Mouse (Mus musculus): Measurements from ENCODE around the gene Tbc1d8.
A peak's percentile ranks its signal among the peaks of the same experiment; 100 is the strongest.

The Tbc1d8 gene

DNA sequence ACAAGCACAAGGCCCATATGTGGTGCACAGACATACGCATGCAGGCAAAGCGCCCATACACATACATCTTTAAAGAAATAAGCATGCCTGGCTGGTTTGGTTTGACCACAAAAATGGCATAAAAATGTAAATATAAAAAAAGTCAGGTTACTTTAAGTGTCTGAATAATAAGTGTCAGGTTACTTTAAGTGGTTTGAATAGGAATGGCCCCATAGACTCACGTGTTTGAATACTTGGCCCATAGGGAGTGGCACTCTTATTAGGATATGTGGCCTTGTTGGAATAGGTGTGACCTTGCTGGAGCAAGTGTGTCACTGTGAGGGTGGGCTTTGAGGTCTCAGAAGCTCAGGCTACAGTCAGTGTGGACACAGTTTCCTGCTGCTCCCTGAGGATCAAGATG lies 83.9 kb downstream of the Tbc1d8 start:
- DNase-seq (ENCODE audit: low read depth, low spot score) = no peak

- DNase-seq (ENCODE audit: low read depth, low spot score) = no peak
These were observed 84.5 kb downstream of the Tbc1d8 start for GRCm38 (mm10) chr1:39394096-39394495.

DNA sequence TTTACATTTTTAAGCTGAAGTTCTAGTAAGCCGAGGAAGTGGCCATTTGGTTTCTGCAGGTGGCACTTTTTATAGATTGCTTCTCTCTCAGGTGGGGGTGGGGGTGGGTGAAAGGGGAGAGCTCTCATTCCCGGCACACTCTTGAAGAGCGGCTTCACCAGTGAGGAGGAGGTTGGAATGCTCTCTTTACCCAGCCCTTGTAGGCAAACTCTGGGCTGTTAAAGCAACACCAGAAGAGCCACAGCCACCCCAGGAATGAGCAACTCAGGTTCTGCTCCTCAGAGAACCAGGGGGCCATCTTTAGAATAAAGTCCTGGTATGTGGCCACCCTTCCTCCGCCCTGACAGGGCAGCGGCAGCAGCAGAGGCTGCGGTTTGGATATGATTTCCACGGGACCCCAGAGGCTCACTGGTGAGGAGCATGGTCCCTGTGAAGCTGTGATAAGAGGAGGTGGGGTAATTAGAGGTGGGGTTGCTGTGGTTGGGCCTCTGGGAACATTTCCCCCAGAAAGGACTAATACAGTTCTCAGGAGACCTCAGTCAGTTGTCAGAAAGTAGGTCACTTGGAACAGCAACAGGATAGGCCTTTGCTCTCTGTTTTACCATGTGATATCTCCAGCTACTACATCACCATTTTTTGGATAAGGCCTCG lies 85.2 kb downstream of the Tbc1d8 start:
- no peak for DNase-seq (ENCODE audit: low read depth, low spot score)

DNA sequence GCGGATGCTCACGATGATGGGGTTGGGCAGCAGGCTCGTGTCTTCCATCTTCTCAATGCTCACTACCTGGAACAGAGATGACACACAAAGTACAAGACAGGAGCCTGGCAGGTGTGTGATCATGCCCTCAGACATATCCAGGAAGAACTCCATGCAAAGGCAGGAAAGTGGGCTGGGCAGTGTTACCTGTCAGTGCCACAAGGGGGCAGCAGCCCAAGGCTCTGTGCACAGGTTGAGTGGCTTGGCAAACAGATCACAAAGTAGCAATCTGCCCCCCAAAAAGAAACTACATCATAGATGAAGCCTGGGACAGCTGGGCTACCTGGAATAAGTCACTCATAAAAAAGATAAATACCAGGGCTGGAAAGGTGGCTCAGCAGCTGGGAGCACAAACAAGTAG lies 86.4 kb downstream of the Tbc1d8 start:
- DNase-seq (ENCODE audit: low read depth, low spot score) = peak; percentile 66

GRCm38 (mm10) chr1:39391652-39392051 lies 86.9 kb downstream of the Tbc1d8 start:
- DNase-seq (ENCODE audit: low read depth, low spot score) = no peak

DNA sequence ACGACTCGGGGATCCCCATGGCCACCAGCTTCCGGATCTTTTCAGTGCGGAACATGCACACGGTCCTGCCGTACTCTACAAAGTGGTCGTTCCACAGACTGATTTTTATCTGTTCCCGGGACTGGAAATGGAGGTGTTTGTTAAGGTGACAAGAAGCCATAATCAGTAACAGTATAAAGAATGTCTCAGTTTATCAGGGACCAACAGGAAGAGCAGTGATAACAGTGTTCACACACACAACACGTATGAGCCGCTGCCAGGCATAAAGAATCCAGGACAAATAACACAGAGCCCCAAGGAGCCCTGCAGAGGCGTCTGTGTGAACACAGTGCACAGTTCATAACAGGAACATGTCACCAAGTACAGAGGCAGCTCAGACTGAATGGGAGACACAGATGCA lies 89.2 kb downstream of the Tbc1d8 start:
- DNase-seq (ENCODE audit: low read depth, low spot score) = no peak

- DNase-seq (ENCODE audit: low read depth, low spot score) = no peak
These were observed 90.4 kb downstream of the Tbc1d8 start for GRCm38 (mm10) chr1:39388163-39388562.

GRCm38 (mm10) chr1:39387497-39387896 lies 91.1 kb downstream of the Tbc1d8 start:
- no peak for DNase-seq (ENCODE audit: low read depth, low spot score)

DNA sequence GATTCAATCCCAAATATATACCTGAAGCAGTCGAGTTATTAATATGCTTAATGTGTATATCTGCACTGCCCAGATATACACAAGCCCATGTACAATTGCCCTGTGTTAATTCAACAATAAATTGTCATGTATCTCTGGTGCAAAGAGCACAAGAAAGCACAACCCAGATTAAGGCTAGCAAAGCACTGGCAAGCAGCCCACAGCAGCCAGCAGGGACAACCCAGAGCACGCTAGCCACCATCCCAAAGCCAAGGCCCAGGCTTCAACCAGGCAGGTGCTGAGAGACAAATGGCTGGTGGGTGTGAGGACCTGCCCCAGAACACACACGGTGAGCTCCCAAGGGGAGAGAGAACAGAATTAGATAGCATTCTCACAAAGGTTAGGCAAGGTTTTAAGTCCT lies 92.1 kb downstream of the Tbc1d8 start:
- DNase-seq (ENCODE audit: low read depth, low spot score) = no peak

GRCm38 (mm10) chr1:39384914-39385313 lies 93.6 kb downstream of the Tbc1d8 start:
- DNase-seq (ENCODE audit: low read depth, low spot score) = no peak

GRCm38 (mm10) chr1:39381017-39381416 lies 97.5 kb downstream of the Tbc1d8 start:
- DNase-seq (ENCODE audit: low read depth, low spot score) = no peak

DNA sequence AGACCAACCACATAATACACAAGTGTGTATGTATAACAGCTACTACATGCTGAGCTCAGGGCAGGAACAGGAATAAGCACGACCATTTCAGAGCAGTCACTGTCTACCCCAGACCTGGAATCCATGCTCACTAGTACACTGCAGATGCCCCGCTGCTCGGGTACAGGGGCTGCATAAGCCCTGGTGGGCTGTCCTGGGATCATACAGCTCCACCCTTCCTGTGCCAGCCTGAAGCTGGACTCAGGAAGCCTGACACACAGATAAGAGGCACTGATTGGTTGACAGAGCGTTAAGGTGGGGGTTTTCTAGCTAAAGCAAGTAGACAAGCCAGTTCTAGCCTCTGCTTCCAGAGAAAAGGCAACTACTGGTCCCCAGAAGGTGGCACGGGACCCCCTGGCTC lies 99.5 kb downstream of the Tbc1d8 start:
- DNase-seq (ENCODE audit: low read depth, low spot score) = no peak

DNA sequence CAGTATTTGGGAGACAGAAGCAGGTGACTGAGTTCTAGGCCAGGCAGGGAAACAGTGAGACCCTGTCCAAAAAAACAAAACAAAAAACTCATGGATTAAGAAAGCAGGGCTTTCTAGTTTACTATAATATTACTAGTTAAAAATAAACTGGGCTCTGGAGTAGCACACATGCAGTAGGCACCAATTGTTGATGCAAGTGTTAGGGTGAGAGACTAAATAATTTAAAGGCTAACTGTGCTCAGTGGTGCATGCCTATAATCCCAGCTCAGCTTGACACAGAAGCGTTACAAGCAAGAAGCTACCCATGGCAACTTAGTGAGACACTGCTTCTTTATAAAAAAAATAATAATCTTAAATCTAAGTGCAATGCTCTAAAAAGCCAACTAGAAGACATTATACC lies 100.0 kb downstream of the Tbc1d8 start:
- no peak for DNase-seq (ENCODE audit: low read depth, low spot score)

DNA sequence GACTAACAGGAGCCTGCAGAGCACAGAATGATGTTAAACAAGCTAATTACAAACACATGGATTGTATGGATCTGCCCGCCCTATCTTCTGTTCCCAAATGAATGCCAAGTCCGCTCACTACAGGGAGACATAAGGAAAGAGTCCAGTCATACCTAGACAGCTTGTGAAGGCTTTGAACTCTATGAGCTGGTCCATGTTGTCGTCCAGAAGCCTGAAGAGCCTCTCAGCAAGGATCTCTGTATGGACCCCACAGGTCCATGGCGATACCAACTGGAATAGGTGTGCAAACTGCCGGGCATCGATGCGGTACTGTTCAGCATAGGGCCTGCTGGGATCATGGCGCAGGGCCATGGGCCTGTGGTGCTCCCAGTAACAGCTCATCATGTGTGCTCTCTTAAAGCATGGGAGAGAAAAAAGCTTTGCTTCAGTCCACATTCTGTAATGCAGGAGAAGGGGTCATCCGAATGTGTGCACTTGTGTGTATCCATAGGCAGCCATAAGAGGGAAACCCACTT lies 101.8 kb downstream of the Tbc1d8 start:
- no peak for DNase-seq (ENCODE audit: low read depth, low spot score)

DNA sequence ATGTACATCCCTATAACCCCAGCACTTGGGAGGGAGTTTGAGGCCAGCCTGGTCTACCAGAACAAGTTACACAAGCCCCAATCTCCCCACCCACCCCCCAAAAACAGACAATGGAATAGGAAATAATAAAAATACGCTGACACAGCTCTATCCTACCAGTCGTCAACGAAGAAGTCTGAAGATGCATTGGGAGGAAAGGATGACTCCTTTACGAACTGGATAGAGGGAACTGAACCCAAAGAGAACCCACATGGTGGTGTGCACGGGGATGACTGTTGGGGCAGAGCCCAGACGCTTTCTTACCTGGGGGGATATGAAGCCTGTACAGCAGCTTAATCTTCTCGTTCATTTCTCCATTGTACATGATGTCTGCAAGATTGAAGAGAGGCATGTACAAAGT lies 102.4 kb downstream of the Tbc1d8 start:
- no peak for DNase-seq (ENCODE audit: low read depth, low spot score)

DNA sequence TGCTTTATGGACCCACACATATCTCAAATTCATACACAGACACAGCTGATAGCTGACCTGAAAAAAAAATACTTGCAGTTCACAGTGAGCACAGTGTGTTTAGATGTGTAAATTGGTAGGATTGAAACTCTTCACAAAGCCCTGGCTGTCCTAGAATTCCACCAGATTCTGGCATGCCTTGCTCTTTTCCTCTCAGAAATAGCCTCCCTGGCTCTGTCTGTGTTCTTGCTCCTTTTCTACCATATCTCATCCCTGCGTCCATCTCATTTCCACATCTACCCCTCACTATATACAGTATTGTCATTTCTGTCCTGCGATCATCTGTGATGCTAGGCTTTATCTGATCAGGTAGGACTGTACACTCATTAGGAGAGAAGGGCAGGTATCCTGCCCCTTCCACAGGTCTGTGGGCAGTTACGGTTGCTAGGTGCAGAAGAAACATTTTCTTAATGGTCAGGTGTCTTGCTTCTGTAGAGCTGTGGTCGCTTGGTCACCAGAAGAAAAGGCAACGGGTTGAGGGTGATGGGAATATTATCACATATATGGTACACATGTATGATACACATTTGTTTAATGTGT lies 104.2 kb downstream of the Tbc1d8 start:
- DNase-seq (ENCODE audit: low read depth, low spot score) = no peak

- DNase-seq (ENCODE audit: low read depth, low spot score) = no peak
These were observed 105.2 kb downstream of the Tbc1d8 start for GRCm38 (mm10) chr1:39373378-39373777.

GRCm38 (mm10) chr1:39372220-39372843 lies 106.2 kb downstream of the Tbc1d8 start:
- no peak for DNase-seq (ENCODE audit: low read depth, low spot score)

DNA sequence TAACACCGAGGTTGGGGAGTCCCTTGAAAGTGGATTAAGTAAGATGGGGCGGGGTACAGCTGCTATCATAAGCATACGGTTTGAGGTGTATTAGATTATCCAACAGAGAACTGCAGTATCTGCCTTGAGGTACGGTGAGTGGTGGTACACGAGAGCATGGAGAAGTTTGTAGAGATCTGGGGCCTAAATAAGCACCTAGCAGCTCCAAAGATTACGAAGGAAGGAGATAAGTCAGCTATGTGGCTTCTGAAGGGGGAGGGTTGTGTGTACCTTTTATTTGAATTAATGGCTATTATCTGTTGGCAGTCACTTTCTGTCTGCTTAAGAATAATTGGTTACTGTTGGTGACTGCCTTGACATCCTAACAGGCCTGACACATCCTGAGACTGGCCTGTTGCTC lies 108.1 kb downstream of the Tbc1d8 start:
- no peak for DNase-seq (ENCODE audit: low read depth, low spot score)

GRCm38 (mm10) chr1:39368267-39368841 lies 110.2 kb downstream of the Tbc1d8 start:
- DNase-seq (ENCODE audit: low read depth, low spot score) = no peak

GRCm38 (mm10) chr1:39367601-39368266 lies 110.8 kb downstream of the Tbc1d8 start, which contains the start of gene Rpl31:
Gene Rpl31, plus strand, starts transcription at chr1:39367842.
- peak; percentile 95 for DNase-seq (ENCODE audit: low read depth, low spot score)

DNA sequence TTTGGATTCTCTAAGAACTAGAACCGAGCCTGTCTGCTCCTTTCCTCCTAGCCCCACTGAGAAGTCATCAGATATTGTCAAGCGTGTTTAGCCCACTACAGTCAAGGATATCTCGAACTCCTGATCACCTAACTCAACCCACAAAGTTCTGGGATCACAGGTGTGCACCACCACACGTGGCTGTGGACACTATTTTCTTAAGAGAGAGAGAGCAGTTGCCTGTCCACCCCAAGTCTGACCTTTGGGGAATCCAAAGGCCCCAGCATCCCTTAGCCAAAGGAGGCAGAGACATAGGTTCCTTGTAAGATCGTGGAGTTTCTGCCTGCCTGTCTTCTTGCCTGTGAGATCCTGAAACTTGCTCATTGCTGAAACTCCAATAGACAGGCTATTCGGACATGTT lies 111.5 kb downstream of the Tbc1d8 start:
- DNase-seq (ENCODE audit: low read depth, low spot score) = no peak
